ENCODE assay signal across 8 mouse cellular contexts in the genomic region with DNA sequence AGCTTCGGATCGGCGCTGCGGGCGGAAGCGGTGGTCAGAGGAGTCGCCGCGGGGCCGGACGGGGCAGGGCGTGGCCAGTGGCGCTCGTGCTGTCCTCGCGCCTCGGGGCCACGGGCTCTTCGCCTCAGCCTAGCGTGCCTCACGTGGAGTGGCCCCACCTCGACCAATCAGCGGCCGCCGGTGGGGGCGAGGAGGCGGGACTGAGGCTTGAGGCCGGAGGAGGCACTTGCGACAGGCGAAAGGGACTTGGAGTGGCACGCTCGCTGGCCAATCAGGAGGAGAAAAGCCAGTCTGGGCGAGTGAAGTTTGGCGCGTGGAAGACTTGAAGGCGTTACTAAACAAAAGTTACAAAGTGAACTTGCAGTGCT. TPM values are rescaled to one million over a fixed set of nuclear protein-coding genes. Genes with fewer than 3 reads are reported as not detected.
DNase-seq lines count a peak whose midpoint lies in the region; ATAC-seq and TF ChIP-seq lines count a peak whose summit lies in the region.

A gene (minus strand): TSS at position 112 of the 368 bp plus-strand sequence.

- peaks cover 5% of the 10 kb centered on the region for H3K27me3 ChIP-seq in ES-Bruce4 (ENCODE audit: control insufficient read depth, insufficient read depth, low read length, poor library complexity, severe bottlenecking)
- peaks cover 20% of the 10 kb centered on the region for H3K27me3 ChIP-seq in forebrain, embryonic 16.5 days (replicated peaks; ENCODE audit: control insufficient read depth, insufficient read depth, low read length)
- H3K27me3 ChIP-seq in liver, embryonic 13.5 days: peaks cover 24% of the 10 kb centered on the region
- peaks cover 19% of the 10 kb centered on the region for H3K27me3 ChIP-seq in neural tube, embryonic 12.5 days (replicated peaks)

- 21% methylated on average over 35 of the region's 36 CpGs for WGBS in forebrain, embryonic 16.5 days
- 17% methylated on average over 36 of the region's 36 CpGs for WGBS in liver, embryonic 13.5 days (ENCODE audit: insufficient replicate concordance)
- WGBS in neural tube, embryonic 12.5 days: 29% methylated on average over 36 of the region's 36 CpGs

- H3K4me2 ChIP-seq in forebrain, embryonic 16.5 days (ENCODE audit: low read length): peak within 1 kb of the TSS; percentile 69
- H3K4me2 ChIP-seq in liver, embryonic 13.5 days: peak within 1 kb of the TSS; percentile 46
- H3K4me2 ChIP-seq in neural tube, embryonic 12.5 days (replicated peaks): peak within 1 kb of the TSS; percentile 59

- H3K9ac ChIP-seq in ES-Bruce4 (ENCODE audit: low read depth, poor library complexity, severe bottlenecking): no peak within 1 kb of the TSS
- peak within 1 kb of the TSS; percentile 29; the same call in 1 of the 2 replicates for H3K9ac ChIP-seq in forebrain, embryonic 16.5 days (replicated peaks; ENCODE audit: low read depth, low read length)
- H3K9ac ChIP-seq in liver, embryonic 13.5 days: no peak within 1 kb of the TSS
- H3K9ac ChIP-seq in neural tube, embryonic 12.5 days: 0 out of 2 replicates have a peak within 1 kb of the TSS, but pooled peaks have one; percentile 21

- TF ChIP-seq POLR2A in ES-Bruce4 (IDR thresholded peaks at IDR 0.05; ENCODE audit: insufficient read depth, low read length): no peak

- H3K9me3 ChIP-seq in ES-Bruce4 (replicated peaks; ENCODE audit: control insufficient read depth, insufficient read depth, low read length, poor library complexity, severe bottlenecking): no peaks in the 10 kb centered on the region
- H3K9me3 ChIP-seq in forebrain, embryonic 16.5 days (ENCODE audit: control insufficient read depth, low read length): 0 out of 2 replicates have a peak, but pooled peaks cover 2% of the 10 kb centered on the region
- H3K9me3 ChIP-seq in liver, embryonic 13.5 days (replicated peaks): 0 out of 2 replicates have a peak, but pooled peaks cover 8% of the 10 kb centered on the region
- H3K9me3 ChIP-seq in neural tube, embryonic 12.5 days: no peaks in the 10 kb centered on the region

- no peak within 1 kb of the TSS for H3K27ac ChIP-seq in ES-Bruce4 (ENCODE audit: insufficient read depth, low read length)
- no peak within 1 kb of the TSS for H3K27ac ChIP-seq in forebrain, embryonic 16.5 days (ENCODE audit: low read length)
- H3K27ac ChIP-seq in liver, embryonic 13.5 days: no peak within 1 kb of the TSS
- H3K27ac ChIP-seq in neural tube, embryonic 12.5 days: no peak within 1 kb of the TSS

- TF ChIP-seq CTCF in ES-Bruce4 (IDR thresholded peaks at IDR 0.05; ENCODE audit: low read depth, low read length): no peak

- peak; percentile 98 for ATAC-seq in forebrain, embryonic 16.5 days
- ATAC-seq in liver, embryonic 13.5 days (ENCODE audit: low read depth): peak; percentile 50
- peak; percentile 93 for ATAC-seq in neural tube, embryonic 12.5 days (ENCODE audit: low FRiP score, low read depth)

- H3K4me1 ChIP-seq in ES-Bruce4 (ENCODE audit: control insufficient read depth, insufficient read depth, low read length): peaks cover 2% of the 10 kb centered on the region
- peaks cover 8% of the 10 kb centered on the region for H3K4me1 ChIP-seq in forebrain, embryonic 16.5 days (replicated peaks; ENCODE audit: control insufficient read depth, insufficient read depth, low read length)
- H3K4me1 ChIP-seq in liver, embryonic 13.5 days (replicated peaks): peaks cover 9% of the 10 kb centered on the region; the same call in 1 of the 2 replicates
- H3K4me1 ChIP-seq in neural tube, embryonic 12.5 days: peaks cover 8% of the 10 kb centered on the region

- peak; percentile 33 for DNase-seq in cerebellum, adult 11-12 months
- peak; percentile 86 for DNase-seq in heart, postnatal 10 days
- DNase-seq in kidney, postnatal 25 days: peak; percentile 75 to 88
- peak; percentile 34 for DNase-seq in liver, embryonic 13.5 days
- DNase-seq in urinary bladder, adult 18-20 months (ENCODE audit: low spot score in 2 of 2): peak; percentile 68 to 78

- TF ChIP-seq EP300 in ES-Bruce4 (IDR thresholded peaks at IDR 0.05; ENCODE audit: insufficient read depth, low read depth, low read length): no peak

- intact Hi-C loops in heart, postnatal 10 days (cut with DNase I): loop anchor here (2.0 kb wide), 1 partner anchor 176 kb away; no protein-coding TSS in a partner anchor

- peak within 1 kb of the TSS; percentile 30 for H3K4me3 ChIP-seq in ES-Bruce4 (ENCODE audit: low read depth, low read length)
- H3K4me3 ChIP-seq in forebrain, embryonic 16.5 days (replicated peaks; ENCODE audit: low read length): peak within 1 kb of the TSS; percentile 50
- peak within 1 kb of the TSS; percentile 40 for H3K4me3 ChIP-seq in liver, embryonic 13.5 days (replicated peaks)
- peak within 1 kb of the TSS; percentile 34 for H3K4me3 ChIP-seq in neural tube, embryonic 12.5 days

- H3K36me3 ChIP-seq in ES-Bruce4 (ENCODE audit: control insufficient read depth, insufficient read depth, low read length, poor library complexity, severe bottlenecking): no peaks in the 10 kb centered on the region
- no peaks in the 10 kb centered on the region for H3K36me3 ChIP-seq in forebrain, embryonic 16.5 days (ENCODE audit: control insufficient read depth, insufficient read depth)
- H3K36me3 ChIP-seq in liver, embryonic 13.5 days: no peaks in the 10 kb centered on the region
- no peaks in the 10 kb centered on the region for H3K36me3 ChIP-seq in neural tube, embryonic 12.5 days

RNA-seq across cellular contexts. Expression of the gene that starts here (rescaled TPM):
- 1.4 and 1.8 TPM in 2 replicates for polyA plus RNA-seq in ES-Bruce4 (2011; ENCODE audit: insufficient read depth, insufficient read length, low read depth, missing spikeins)
- 0.96 and 1.3 TPM in 2 replicates for polyA plus RNA-seq in forebrain, embryonic 16.5 days (2015; fragmentation: Nextera tagmentation; extraction: Ambion mirVana)
- total RNA-seq in heart, postnatal 10 days (2021): under 1 TPM; 0.40 to 0.84 TPM
- polyA plus RNA-seq in liver, embryonic 13.5 days (2015; fragmentation: Nextera tagmentation; extraction: Ambion mirVana): 1.2 and 1.9 TPM in 2 replicates
- polyA plus RNA-seq in neural tube, embryonic 12.5 days (2016; fragmentation: Nextera tagmentation; extraction: Ambion mirVana): 2.0 and 2.2 TPM in 2 replicates

Comparison
In these comparisons a context has a peak if more than half of its experiments do, and no peak if none do; other contexts are left out.
1. Peak in DNase-seq in heart, postnatal 10 days; RNA of the gene not detected or under 1 TPM.
2. H3K9ac ChIP-seq: peak in forebrain, embryonic 16.5 days (single experiment) and neural tube, embryonic 12.5 days (single experiment); none in ES-Bruce4 (single experiment) and liver, embryonic 13.5 days (single experiment).
3. DNase-seq: peak in every context shown above with its lines; median percentile 86 in heart, postnatal 10 days; 82 in kidney, postnatal 25 days; 73 in urinary bladder, adult 18-20 months; 34 in liver, embryonic 13.5 days; 33 in cerebellum, adult 11-12 months.
4. Peak in every context shown above with its lines, with median percentiles within 50 percentile points of each other: H3K4me3 ChIP-seq, ATAC-seq and H3K4me2 ChIP-seq.